Mouse (Mus musculus): ENCODE data around the gene Spata17. TPM values are rescaled to one million over a fixed set of nuclear protein-coding genes. Genes with fewer than 3 reads are reported as not detected.

Spata17 gene
- polyA plus RNA-seq, 1 experiment from 2014 or later = 1.5 TPM

GRCm38 (mm10) chr1:187216620-187217410 lies 1.6 kb upstream of the Spata17 start:
- Histone ChIP-seq H3K36me3 (ENCODE audit: control insufficient read depth, insufficient read depth, low read length) (no peaks in the 10 kb centered on the region), H3K9me3 (replicated peaks; ENCODE audit: control insufficient read depth, low read length) (no peaks in the 10 kb centered on the region), H3K9ac (ENCODE audit: low read depth, low read length) (no peak overlapping the region), H3K4me1 (ENCODE audit: control insufficient read depth, insufficient read depth, low read length) (0 out of 2 replicates have a peak, but pooled peaks cover 3% of the 10 kb centered on the region), H3K4me3 (ENCODE audit: low read depth, low read length) (no peak overlapping the region), H3K27me3 (ENCODE audit: control insufficient read depth, insufficient read depth, low read length) (no peaks in the 10 kb centered on the region), H3K27ac (ENCODE audit: low read depth, low read length) (no peak overlapping the region), H3K4me2 (no peak overlapping the region)
- 86% methylated on average over 9 of the region's 9 CpGs for WGBS (ENCODE audit: insufficient replicate concordance)
- ATAC-seq (replicated peaks; ENCODE audit: insufficient number of reproducible peaks, low FRiP score, low TSS enrichment) = no peak

- no peaks in the 10 kb centered on the region for H3K9me3 ChIP-seq (replicated peaks; ENCODE audit: control insufficient read depth, low read length)
- H3K9ac ChIP-seq (ENCODE audit: low read depth, low read length) = no peak overlapping the region
- H3K27ac ChIP-seq (ENCODE audit: low read depth, low read length) = no peak overlapping the region
- H3K4me3 ChIP-seq (ENCODE audit: low read depth, low read length) = no peak overlapping the region
- 81% methylated on average over 4 of the region's 4 CpGs for WGBS (ENCODE audit: insufficient replicate concordance)
- no peak overlapping the region for H3K4me2 ChIP-seq
- no peaks in the 10 kb centered on the region for H3K4me1 ChIP-seq (ENCODE audit: control insufficient read depth, insufficient read depth, low read length)
- ATAC-seq (replicated peaks; ENCODE audit: insufficient number of reproducible peaks, low FRiP score, low TSS enrichment) = no peak
- H3K27me3 ChIP-seq (ENCODE audit: control insufficient read depth, insufficient read depth, low read length) = no peaks in the 10 kb centered on the region
- no peaks in the 10 kb centered on the region for H3K36me3 ChIP-seq (ENCODE audit: control insufficient read depth, insufficient read depth, low read length)
These were observed 4.5 kb downstream of the Spata17 start for GRCm38 (mm10) chr1:187210736-187211135.

GRCm38 (mm10) chr1:187209496-187209895 lies 5.8 kb downstream of the Spata17 start:
- no peak for ATAC-seq (replicated peaks; ENCODE audit: insufficient number of reproducible peaks, low FRiP score, low TSS enrichment)
- no peaks in the 10 kb centered on the region for H3K9me3 ChIP-seq (replicated peaks; ENCODE audit: control insufficient read depth, low read length)
- no peak overlapping the region for H3K9ac ChIP-seq (ENCODE audit: low read depth, low read length)
- no peaks in the 10 kb centered on the region for H3K36me3 ChIP-seq (ENCODE audit: control insufficient read depth, insufficient read depth, low read length)
- no peak overlapping the region for H3K27ac ChIP-seq (ENCODE audit: low read depth, low read length)
- no peaks in the 10 kb centered on the region for H3K4me1 ChIP-seq (ENCODE audit: control insufficient read depth, insufficient read depth, low read length)
- H3K4me3 ChIP-seq (ENCODE audit: low read depth, low read length) = no peak overlapping the region
- H3K4me2 ChIP-seq = no peak overlapping the region
- 52% methylated on average over 4 of the region's 4 CpGs for WGBS (ENCODE audit: insufficient replicate concordance)
- no peaks in the 10 kb centered on the region for H3K27me3 ChIP-seq (ENCODE audit: control insufficient read depth, insufficient read depth, low read length)

GRCm38 (mm10) chr1:187205506-187205905 lies 9.8 kb downstream of the Spata17 start:
- Histone ChIP-seq H3K4me1 (ENCODE audit: control insufficient read depth, insufficient read depth, low read length) (no peaks in the 10 kb centered on the region), H3K27ac (ENCODE audit: low read depth, low read length) (no peak overlapping the region), H3K36me3 (ENCODE audit: control insufficient read depth, insufficient read depth, low read length) (no peaks in the 10 kb centered on the region), H3K4me2 (no peak overlapping the region), H3K4me3 (ENCODE audit: low read depth, low read length) (no peak overlapping the region), H3K27me3 (ENCODE audit: control insufficient read depth, insufficient read depth, low read length) (no peaks in the 10 kb centered on the region), H3K9me3 (replicated peaks; ENCODE audit: control insufficient read depth, low read length) (no peaks in the 10 kb centered on the region), H3K9ac (ENCODE audit: low read depth, low read length) (no peak overlapping the region)
- ATAC-seq (replicated peaks; ENCODE audit: insufficient number of reproducible peaks, low FRiP score, low TSS enrichment) = no peak
- 74% methylated on average over 6 of the region's 6 CpGs for WGBS (ENCODE audit: insufficient replicate concordance)

GRCm38 (mm10) chr1:187178546-187178945 lies 36.7 kb downstream of the Spata17 start:
- H3K4me2 ChIP-seq = no peak overlapping the region
- no peak overlapping the region for H3K27ac ChIP-seq (ENCODE audit: low read depth, low read length)
- no peaks in the 10 kb centered on the region for H3K4me1 ChIP-seq (ENCODE audit: control insufficient read depth, insufficient read depth, low read length)
- no peaks in the 10 kb centered on the region for H3K27me3 ChIP-seq (ENCODE audit: control insufficient read depth, insufficient read depth, low read length)
- H3K9me3 ChIP-seq (replicated peaks; ENCODE audit: control insufficient read depth, low read length) = no peaks in the 10 kb centered on the region
- no peaks in the 10 kb centered on the region for H3K36me3 ChIP-seq (ENCODE audit: control insufficient read depth, insufficient read depth, low read length)
- no peak for ATAC-seq (replicated peaks; ENCODE audit: insufficient number of reproducible peaks, low FRiP score, low TSS enrichment)
- H3K9ac ChIP-seq (ENCODE audit: low read depth, low read length) = no peak overlapping the region
- WGBS (ENCODE audit: insufficient replicate concordance) = 57% methylated on average over 1 of the region's 1 CpGs
- H3K4me3 ChIP-seq (ENCODE audit: low read depth, low read length) = no peak overlapping the region

- Histone ChIP-seq H3K27ac (ENCODE audit: low read depth, low read length) (no peak overlapping the region), H3K4me3 (ENCODE audit: low read depth, low read length) (no peak overlapping the region), H3K27me3 (ENCODE audit: control insufficient read depth, insufficient read depth, low read length) (no peaks in the 10 kb centered on the region), H3K9ac (ENCODE audit: low read depth, low read length) (no peak overlapping the region), H3K4me1 (ENCODE audit: control insufficient read depth, insufficient read depth, low read length) (no peaks in the 10 kb centered on the region), H3K4me2 (no peak overlapping the region), H3K9me3 (replicated peaks; ENCODE audit: control insufficient read depth, low read length) (no peaks in the 10 kb centered on the region), H3K36me3 (ENCODE audit: control insufficient read depth, insufficient read depth, low read length) (no peaks in the 10 kb centered on the region)
- no peak for ATAC-seq (replicated peaks; ENCODE audit: insufficient number of reproducible peaks, low FRiP score, low TSS enrichment)
- WGBS (ENCODE audit: insufficient replicate concordance) = 94% methylated on average over 1 of the region's 1 CpGs
These were observed 39.3 kb downstream of the Spata17 start for GRCm38 (mm10) chr1:187175991-187176390.

GRCm38 (mm10) chr1:187170361-187170760 lies 44.9 kb downstream of the Spata17 start:
- H3K4me2 ChIP-seq = no peak overlapping the region

GRCm38 (mm10) chr1:187169646-187170045 lies 45.6 kb downstream of the Spata17 start:
- Histone ChIP-seq H3K9me3 (replicated peaks; ENCODE audit: control insufficient read depth, low read length) (no peaks in the 10 kb centered on the region), H3K36me3 (ENCODE audit: control insufficient read depth, insufficient read depth, low read length) (no peaks in the 10 kb centered on the region), H3K4me2 (no peak overlapping the region), H3K27me3 (ENCODE audit: control insufficient read depth, insufficient read depth, low read length) (no peaks in the 10 kb centered on the region), H3K27ac (ENCODE audit: low read depth, low read length) (no peak overlapping the region), H3K9ac (ENCODE audit: low read depth, low read length) (no peak overlapping the region), H3K4me3 (ENCODE audit: low read depth, low read length) (no peak overlapping the region), H3K4me1 (ENCODE audit: control insufficient read depth, insufficient read depth, low read length) (no peaks in the 10 kb centered on the region)
- WGBS (ENCODE audit: insufficient replicate concordance) = 76% methylated on average over 7 of the region's 7 CpGs
- ATAC-seq (replicated peaks; ENCODE audit: insufficient number of reproducible peaks, low FRiP score, low TSS enrichment) = no peak

More at GRCm38 (mm10) chr1:187170361-187170760, 44.9 kb downstream of the Spata17 start:
- no peaks in the 10 kb centered on the region for H3K27me3 ChIP-seq (ENCODE audit: control insufficient read depth, insufficient read depth, low read length)
- WGBS (ENCODE audit: insufficient replicate concordance) = 64% methylated on average over 3 of the region's 3 CpGs
- no peaks in the 10 kb centered on the region for H3K36me3 ChIP-seq (ENCODE audit: control insufficient read depth, insufficient read depth, low read length)
- no peaks in the 10 kb centered on the region for H3K9me3 ChIP-seq (replicated peaks; ENCODE audit: control insufficient read depth, low read length)
- no peaks in the 10 kb centered on the region for H3K4me1 ChIP-seq (ENCODE audit: control insufficient read depth, insufficient read depth, low read length)
- H3K4me3 ChIP-seq (ENCODE audit: low read depth, low read length) = no peak overlapping the region
- no peak overlapping the region for H3K9ac ChIP-seq (ENCODE audit: low read depth, low read length)
- no peak overlapping the region for H3K27ac ChIP-seq (ENCODE audit: low read depth, low read length)
- ATAC-seq (replicated peaks; ENCODE audit: insufficient number of reproducible peaks, low FRiP score, low TSS enrichment) = no peak

- H3K27ac ChIP-seq (ENCODE audit: low read depth, low read length) = no peak overlapping the region
- H3K36me3 ChIP-seq (ENCODE audit: control insufficient read depth, insufficient read depth, low read length) = no peaks in the 10 kb centered on the region
- H3K4me3 ChIP-seq (ENCODE audit: low read depth, low read length) = no peak overlapping the region
- H3K4me2 ChIP-seq = no peak overlapping the region
- no peak for ATAC-seq (replicated peaks; ENCODE audit: insufficient number of reproducible peaks, low FRiP score, low TSS enrichment)
- H3K4me1 ChIP-seq (ENCODE audit: control insufficient read depth, insufficient read depth, low read length) = no peaks in the 10 kb centered on the region
- no peak overlapping the region for H3K9ac ChIP-seq (ENCODE audit: low read depth, low read length)
- H3K9me3 ChIP-seq (replicated peaks; ENCODE audit: control insufficient read depth, low read length) = no peaks in the 10 kb centered on the region
- H3K27me3 ChIP-seq (ENCODE audit: control insufficient read depth, insufficient read depth, low read length) = no peaks in the 10 kb centered on the region
These were observed 51.7 kb downstream of the Spata17 start for GRCm38 (mm10) chr1:187163571-187163970.
